ENCODE assay signal across 27 mouse cellular contexts in genomic region chr6:115232562-115232961, GRCm38 (mm10). TPM values are rescaled to one million over a fixed set of nuclear protein-coding genes. Genes with fewer than 3 reads are reported as not detected.
DNase-seq lines count a peak whose midpoint lies in the region; ATAC-seq and TF ChIP-seq lines count a peak whose summit lies in the region.
"Had no signal": no experiment of that assay in that cellular context is flagged by ENCODE, and none has a peak within 500 bp of the region (broad histone marks: within the 10 kb centered on the region; RNA-seq: fewer than 3 reads in every experiment).

No protein-coding gene starts in this region.

- no peak for ATAC-seq in liver, postnatal 0 days
- ATAC-seq: hindbrain, postnatal 0 days; intestine, postnatal 0 days; midbrain, embryonic 16.5 days had no signal

- H3K36me3 ChIP-seq in liver, postnatal 0 days (replicated peaks; ENCODE audit: insufficient read depth, low read length): no peaks in the 10 kb centered on the region
- H3K36me3 ChIP-seq: embryonic facial prominence, embryonic 10.5 days; hindbrain, embryonic 10.5 days; limb, embryonic 15.5 days; liver, embryonic 15.5 days had no signal

- peak; percentile 33 for DNase-seq in gastrocnemius, adult 2 months
- DNase-seq in gastrocnemius, postnatal 14 days: no peak
- no peak for DNase-seq in layer of hippocampus, adult 2 months (ENCODE audit: low spot score in 2 of 2)
- DNase-seq in layer of hippocampus, adult 18-20 months (ENCODE audit: low spot score in 2 of 2): no peak
- peak; percentile 19 to 25 for DNase-seq in heart, postnatal 10 days
- no peak for DNase-seq in urinary bladder, postnatal 25 days (ENCODE audit: low spot score)
- DNase-seq in liver, postnatal 0 days: no peak
- DNase-seq: adrenal gland, adult 8-10 months; cerebellum, adult 11-12 months; gastrocnemius, postnatal 10 days; layer of hippocampus, postnatal 36 days; lung, postnatal 10 days; right cerebral cortex, postnatal 25 days; thymus, postnatal 14 days had no signal

- no peak for TF ChIP-seq CTCF in gastrocnemius, adult 2 months (IDR thresholded peaks at IDR 0.05)
- TF ChIP-seq CTCF in layer of hippocampus, adult 2 months (conservative IDR thresholded peaks at IDR 0.05): no peak
- TF ChIP-seq CTCF in liver, postnatal 0 days (IDR thresholded peaks at IDR 0.05; ENCODE audit: low read depth): no peak

- no peak overlapping the region for H3K4me3 ChIP-seq in gastrocnemius, adult 2 months
- H3K4me3 ChIP-seq in layer of hippocampus, adult 2 months: no peak overlapping the region
- H3K4me3 ChIP-seq in brown adipose tissue, adult 24 weeks (ENCODE audit: insufficient read depth, low read depth, low read length): no peak overlapping the region
- H3K4me3 ChIP-seq in liver, postnatal 0 days (ENCODE audit: low read depth, low read length): no peak overlapping the region
- H3K4me3 ChIP-seq: embryonic facial prominence, embryonic 10.5 days; hindbrain, embryonic 10.5 days; limb, embryonic 15.5 days; liver, embryonic 15.5 days had no signal

- no peak overlapping the region for H3K9ac ChIP-seq in liver, postnatal 0 days (replicated peaks)
- H3K9ac ChIP-seq: limb, embryonic 15.5 days; liver, embryonic 15.5 days had no signal

- peak overlapping the region; percentile 90 for H3K27ac ChIP-seq in gastrocnemius, adult 2 months
- peak overlapping the region; percentile 68 for H3K27ac ChIP-seq in layer of hippocampus, adult 2 months
- peak overlapping the region; percentile 92 for H3K27ac ChIP-seq in brown adipose tissue, adult 24 weeks (replicated peaks; ENCODE audit: low read depth, low read length)
- H3K27ac ChIP-seq in liver, postnatal 0 days (ENCODE audit: low read depth): no peak overlapping the region
- H3K27ac ChIP-seq: embryonic facial prominence, embryonic 10.5 days; hindbrain, embryonic 10.5 days; hindbrain, postnatal 0 days; kidney, postnatal 0 days; limb, embryonic 15.5 days; liver, embryonic 15.5 days had no signal

- WGBS in liver, postnatal 0 days (ENCODE audit: insufficient replicate concordance): 36% methylated on average over 1 of the region's 1 CpGs

- H3K4me2 ChIP-seq in liver, postnatal 0 days (ENCODE audit: low read depth, low read length): no peak overlapping the region
- H3K4me2 ChIP-seq: limb, embryonic 15.5 days; liver, embryonic 15.5 days had no signal

- H3K4me1 ChIP-seq in brown adipose tissue, adult 24 weeks (ENCODE audit: control insufficient read depth, insufficient read depth, insufficient read length, low read length): peaks cover 17% of the 10 kb centered on the region
- no peaks in the 10 kb centered on the region for H3K4me1 ChIP-seq in liver, postnatal 0 days (ENCODE audit: insufficient read depth)
- H3K4me1 ChIP-seq: embryonic facial prominence, embryonic 10.5 days; hindbrain, embryonic 10.5 days; limb, embryonic 15.5 days; liver, embryonic 15.5 days had no signal

- no peaks in the 10 kb centered on the region for H3K9me3 ChIP-seq in liver, postnatal 0 days (ENCODE audit: low read length)
- H3K9me3 ChIP-seq: embryonic facial prominence, embryonic 10.5 days; hindbrain, embryonic 10.5 days; limb, embryonic 15.5 days; liver, embryonic 15.5 days had no signal

- no peak for TF ChIP-seq EP300 in liver, postnatal 0 days (IDR thresholded peaks at IDR 0.05; ENCODE audit: low read depth)

- intact Hi-C loops in gastrocnemius, adult 2 months (cut with DNase I): no loop called here
- intact Hi-C loops in gastrocnemius, postnatal 14 days (cut with DNase I; ENCODE audit: low total_unique reads): no loop called here
- intact Hi-C loops in heart, postnatal 10 days (cut with DNase I): loop anchor here (5.0 kb wide), 1 partner anchor 290 kb away; no protein-coding TSS in a partner anchor

- no peaks in the 10 kb centered on the region for H3K27me3 ChIP-seq in liver, postnatal 0 days (ENCODE audit: insufficient read depth, low read length)
- H3K27me3 ChIP-seq: limb, embryonic 15.5 days; liver, embryonic 15.5 days had no signal

RNA-seq across cellular contexts. Expression of gene Gm17482, which starts 5.4 kb away (rescaled TPM):
- total RNA-seq in gastrocnemius, adult 2 months (2021): not detected
- total RNA-seq in gastrocnemius, postnatal 14 days (2021): not detected
- not detected for total RNA-seq in layer of hippocampus, adult 2 months (2021)
- not detected for total RNA-seq in layer of hippocampus, adult 18-20 months (2021)
- polyA plus RNA-seq in brown adipose tissue, adult 24 weeks (2012; ENCODE audit: insufficient read depth, insufficient read length, missing spikeins): not detected in 2 replicates
- not detected for total RNA-seq in heart, postnatal 10 days (2021)
- not detected in 2 replicates for polyA plus RNA-seq in liver, postnatal 0 days (2015; fragmentation: Nextera tagmentation; extraction: Ambion mirVana)
- total RNA-seq: adrenal gland, adult 8-10 months; common myeloid progenitor, adult 5-6 weeks; gastrocnemius, postnatal 10 days; hindbrain, postnatal 0 days; layer of hippocampus, postnatal 36 days; left cerebral cortex, postnatal 25 days; neutrophil, adult 5-6 weeks had no signal
- polyA plus RNA-seq: embryonic facial prominence, embryonic 10.5 days; forebrain, embryonic 11.5 days; hindbrain, embryonic 10.5 days; hindbrain, postnatal 0 days; intestine, postnatal 0 days; kidney, postnatal 0 days; limb, embryonic 15.5 days; liver, embryonic 15.5 days; midbrain, embryonic 16.5 days had no signal

RNA-seq across cellular contexts. Expression of gene Timp4, which starts 19.4 kb away (rescaled TPM):
- total RNA-seq in gastrocnemius, adult 2 months (2021): 10 to 100 TPM; 20.7 to 23.0 TPM
- 10 to 100 TPM; 11.1 to 25.9 TPM for total RNA-seq in gastrocnemius, postnatal 14 days (2021)
- 10 to 100 TPM; 19.4 to 22.6 TPM for total RNA-seq in layer of hippocampus, adult 2 months (2021)
- total RNA-seq in layer of hippocampus, adult 18-20 months (2021): 10 to 100 TPM; 19.9 to 22.0 TPM
- polyA plus RNA-seq in brown adipose tissue, adult 24 weeks (2012; ENCODE audit: insufficient read depth, insufficient read length, missing spikeins): 11.1 and 36.6 TPM in 2 replicates
- 10 to 100 TPM in 1 of 2 experiments, 1 to 10 TPM in 1; 3.8 to 28.3 TPM for total RNA-seq in heart, postnatal 10 days (2021)
- 0.11 TPM in 1 of 2 replicates, not detected in the other for polyA plus RNA-seq in liver, postnatal 0 days (2015; fragmentation: Nextera tagmentation; extraction: Ambion mirVana)
- total RNA-seq: common myeloid progenitor, adult 5-6 weeks; neutrophil, adult 5-6 weeks had no signal

Comparison
In these comparisons a context has a peak if more than half of its experiments do, and no peak if none do; other contexts are left out.
1. DNase-seq: peak in gastrocnemius, adult 2 months (single experiment) and heart, postnatal 10 days (2 of 2); none in gastrocnemius, postnatal 14 days (single experiment), layer of hippocampus, adult 2 months (0 of 2), layer of hippocampus, adult 18-20 months (0 of 2), urinary bladder, postnatal 25 days (single experiment) and liver, postnatal 0 days (single experiment).